Mouse (Mus musculus): Measurements from ENCODE around the gene Smap1.

Gene Smap1

DNA sequence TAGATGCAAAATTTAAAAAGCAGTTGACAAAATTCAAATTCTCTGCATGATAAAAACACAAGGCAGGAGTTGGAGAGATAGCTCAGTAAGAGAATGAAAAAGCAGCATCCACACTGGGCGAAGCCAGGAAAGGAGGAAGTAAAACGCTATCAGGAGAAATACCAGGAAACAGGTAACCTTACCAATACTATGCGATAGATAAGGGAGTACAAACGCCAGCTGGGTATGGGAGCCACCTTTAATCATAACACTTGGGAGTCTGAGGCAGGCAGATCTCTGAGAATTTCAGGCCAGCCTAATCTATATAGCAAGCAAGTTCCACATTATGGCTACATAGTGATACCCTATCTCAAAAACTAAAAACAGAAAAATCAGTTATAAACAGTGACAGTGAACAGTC lies 85.5 kb downstream of the Smap1 start:
- no peak for DNase-seq (ENCODE audit: low spot score in 2 of 2)

- DNase-seq (ENCODE audit: low spot score in 2 of 2), result no peak
Measured at GRCm38 (mm10) chr1:23834819-23835218, 87.3 kb downstream of the Smap1 start.

GRCm38 (mm10) chr1:23834246-23834645 lies 87.9 kb downstream of the Smap1 start:
- no peak for DNase-seq (ENCODE audit: low spot score in 2 of 2)

- DNase-seq (ENCODE audit: low spot score in 2 of 2), result peak in 1 of 2 experiments; percentile 32
Measured at GRCm38 (mm10) chr1:23826887-23827758, 95.0 kb downstream of the Smap1 start.

GRCm38 (mm10) chr1:23821615-23822014 lies 100.5 kb downstream of the Smap1 start:
- no peak for DNase-seq (ENCODE audit: low spot score in 2 of 2)

GRCm38 (mm10) chr1:23798306-23798705 lies 123.8 kb downstream of the Smap1 start:
- no peak for DNase-seq (ENCODE audit: low spot score in 2 of 2)

Data from frontal cortex, postnatal 10 days (tissue).